Mouse (Mus musculus) ES-E14 (cell line): Measurements from ENCODE around the gene Prr5l. TPM values are rescaled to one million over a fixed set of nuclear protein-coding genes. Genes with fewer than 3 reads are reported as not detected.
A peak's percentile ranks its signal among the peaks of the same experiment; 100 is the strongest.

Source experiments
- DNase-seq: peaks from one replicate; pipeline ENCODE4 v3.0.0-alpha.2; 2013; ENCODE audit warnings: low read depth, low spot score
- H3K27ac ChIP-seq: 2 replicates; pipeline ENCODE4 v1.5.1; 2012; ENCODE audit warnings: low read depth, mild to moderate bottlenecking, low read length, moderate library complexity, mixed read lengths; ENCODE audit not compliant: poor library complexity, insufficient read depth, severe bottlenecking
- H3K36me3 ChIP-seq: 2 replicates; pipeline ENCODE4 v1.6.1; 2012; ENCODE audit warnings: mild to moderate bottlenecking, low read length, moderate library complexity, mixed read lengths; ENCODE audit not compliant: control insufficient read depth, poor library complexity, insufficient read depth, severe bottlenecking
- H3K4me1 ChIP-seq, 2 experiments: fragments of 150-350 bp in 1 of 2; sonication (generic) in 1 of 2; 2 replicates each; pipeline ENCODE4 v1.6.1; 2012; ENCODE audit warnings: low read length in 2 of 2, mild to moderate bottlenecking in 1 of 2, mixed read lengths in 1 of 2; ENCODE audit not compliant: control insufficient read depth in 2 of 2, insufficient read depth in 2 of 2, poor library complexity in 1 of 2
- H3K4me3 ChIP-seq, 2 experiments: fragments of 150-350 bp in 1 of 2; sonication (generic) in 1 of 2; 2 replicates each; pipeline ENCODE4 v1.5.1; 2012; ENCODE audit warnings: low read length in 2 of 2, low read depth in 1 of 2, mild to moderate bottlenecking in 1 of 2, mixed read lengths in 1 of 2; ENCODE audit not compliant: insufficient read depth in 1 of 2, poor library complexity in 1 of 2, severe bottlenecking in 1 of 2
- H3K9ac ChIP-seq: 2 replicates; pipeline ENCODE4 v1.6.1; 2012; ENCODE audit warnings: low read depth, mild to moderate bottlenecking, low read length, mixed read lengths; ENCODE audit not compliant: poor library complexity, insufficient read depth, severe bottlenecking
- H3K9me3 ChIP-seq: fragments of 150-350 bp; sonication (generic); 2 replicates; pipeline ENCODE4 v1.6.1; 2012; ENCODE audit warnings: low read depth, mild to moderate bottlenecking, low read length; ENCODE audit not compliant: control insufficient read depth, insufficient read depth
- CHD2 ChIP-seq: IDR thresholded peaks from 2 replicates; pipeline ENCODE4 v1.6.1; 2014; ENCODE audit warnings: mild to moderate bottlenecking, low read depth, low read length, inconsistent platforms
- HCFC1 ChIP-seq: IDR thresholded peaks from 2 replicates; pipeline ENCODE4 v1.6.1; 2012; ENCODE audit warnings: low read length, inconsistent platforms, borderline replicate concordance; ENCODE audit not compliant: insufficient read depth
- MAFK ChIP-seq: IDR thresholded peaks from 2 replicates; pipeline ENCODE4 v1.6.1; 2014; ENCODE audit warnings: mild to moderate bottlenecking, low read depth, low read length, inconsistent platforms; ENCODE audit not compliant: insufficient read depth
- ZC3H11A ChIP-seq: IDR thresholded peaks from 2 replicates; pipeline ENCODE4 v1.6.1; 2012; ENCODE audit warnings: low read depth, mild to moderate bottlenecking, inconsistent platforms, low read length, borderline replicate concordance
- ZNF384 ChIP-seq: IDR thresholded peaks from 2 replicates; pipeline ENCODE4 v1.6.1; 2012; ENCODE audit warnings: low read depth, low read length, inconsistent platforms
- in situ Hi-C, 2 experiments: fragments of 600-800 bp; cut with MboI; formaldehyde crosslinking; loops; one replicate each; pipeline ENCODE4 v1.15.1; 2025; ENCODE audit warnings: low sequenced_read_pairs in 2 of 2, inconsistent platforms in 1 of 2; ENCODE audit not compliant: unreplicated experiment in 2 of 2
- total RNA-seq: library from RNA; depleted of rRNA; stranded (reverse); fragments of 300-350 nt; gene quantifications from 2 replicates; pipeline ENCODE4 v1.2.3, GENCODE M21; 2012

Gene Prr5l
- total RNA-seq, 1 experiment, result 4.5 TPM

DNA sequence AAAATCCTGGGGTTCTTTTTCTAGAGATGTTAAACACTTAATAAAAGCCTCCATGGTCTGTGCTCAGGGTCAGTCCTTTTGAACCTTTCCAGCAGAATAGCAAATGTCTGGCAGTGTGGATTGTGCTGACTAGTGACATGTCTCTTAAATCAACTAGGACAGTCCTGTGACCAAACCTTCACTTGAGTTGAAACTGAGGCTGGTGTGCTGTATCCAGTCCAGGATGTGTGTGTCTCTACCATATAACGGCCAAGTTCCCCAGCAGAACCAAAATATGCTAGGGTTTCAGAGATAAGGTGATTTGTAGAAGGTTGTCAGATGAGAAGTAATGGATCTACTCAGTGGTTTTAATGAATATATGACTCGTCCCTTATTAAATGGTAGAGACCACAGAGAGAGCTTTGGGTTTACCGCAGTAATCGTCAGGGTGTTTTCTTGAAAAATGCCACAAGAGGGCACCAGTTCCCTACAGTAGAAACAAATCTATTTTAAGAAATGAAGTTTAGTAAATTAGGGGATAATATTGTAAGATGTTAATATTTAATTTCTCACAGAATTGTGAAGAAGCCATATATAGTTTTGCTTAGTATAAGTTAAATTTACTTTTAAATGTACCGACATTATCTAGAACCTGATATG, 189.1 kb downstream of the Prr5l start:
- H3K4me3 ChIP-seq, result no peak overlapping the region
- H3K36me3 ChIP-seq, result peaks cover 22% of the 10 kb centered on the region
- no peaks in the 10 kb centered on the region for H3K4me1 ChIP-seq
- H3K9me3 ChIP-seq, result no peaks in the 10 kb centered on the region
- DNase-seq, result no peak
- TF ChIP-seq ZC3H11A (peak; percentile 58; the same call in 1 of the 2 replicates), HCFC1 (no peak)
- H3K9ac ChIP-seq, result no peak overlapping the region
- in situ Hi-C loops, result no loop called here
- H3K27ac ChIP-seq, result no peak overlapping the region

DNA sequence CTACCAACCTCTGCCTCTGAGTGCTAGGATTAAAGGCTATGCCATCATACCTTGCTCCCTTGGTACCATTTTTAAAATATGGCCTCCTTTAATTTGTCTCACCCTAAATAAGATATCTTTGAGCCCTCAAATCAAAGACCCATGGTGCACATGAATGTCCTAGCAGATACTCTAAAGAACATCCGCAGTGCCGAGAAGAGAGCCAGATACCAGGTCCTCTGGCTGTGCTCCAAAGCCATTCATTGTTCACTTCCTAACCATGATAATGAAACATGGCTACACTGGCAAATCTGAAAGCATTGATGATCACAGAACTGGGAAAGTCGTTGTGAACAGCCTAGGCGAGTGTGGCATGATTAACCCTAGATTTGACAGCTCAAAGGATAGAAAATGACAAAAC, 189.8 kb downstream of the Prr5l start:
- TF ChIP-seq ZNF384, result no peak
- no peak for TF ChIP-seq ZC3H11A
- no peak for TF ChIP-seq MAFK
- TF ChIP-seq CHD2, result no peak
- TF ChIP-seq HCFC1, result no peak
- in situ Hi-C loops, result no loop called here
- Histone ChIP-seq H3K4me3 (no peak overlapping the region), H3K9ac (no peak overlapping the region), H3K9me3 (no peaks in the 10 kb centered on the region), H3K27ac (no peak overlapping the region), H3K36me3 (peaks cover 20% of the 10 kb centered on the region), H3K4me1 (no peaks in the 10 kb centered on the region)
- DNase-seq, result no peak

DNA sequence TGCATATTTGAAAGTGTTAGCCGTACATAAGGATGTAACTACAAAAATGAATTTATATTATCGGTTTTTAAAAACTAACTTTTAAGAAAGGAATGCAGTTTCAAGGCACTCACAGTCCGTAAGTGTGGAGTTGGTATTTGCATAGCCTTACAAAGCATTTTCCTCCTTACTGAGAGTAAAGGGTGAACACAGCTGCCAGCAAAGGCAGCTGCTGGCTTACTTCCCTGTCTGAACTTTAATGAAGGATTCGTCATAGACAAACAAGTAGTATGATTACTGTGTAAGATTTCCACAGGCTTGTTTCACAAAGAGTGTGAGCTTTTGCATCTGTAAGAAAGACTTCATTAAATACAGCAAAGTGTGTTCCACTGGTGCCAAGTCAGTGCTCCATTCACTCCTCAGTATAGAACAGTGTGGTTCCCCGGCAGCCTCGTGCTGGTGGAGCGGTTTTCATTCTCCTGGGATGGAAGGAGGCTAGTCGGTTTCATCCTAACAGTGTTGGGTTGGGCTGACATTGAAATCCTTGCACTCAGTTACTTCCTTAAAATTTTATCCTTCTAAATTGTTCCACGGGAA, 192.5 kb downstream of the Prr5l start:
- Histone ChIP-seq H3K27ac (no peak overlapping the region), H3K4me3 (no peak overlapping the region), H3K9me3 (no peaks in the 10 kb centered on the region), H3K9ac (no peak overlapping the region), H3K4me1 (no peaks in the 10 kb centered on the region), H3K36me3 (peaks cover 9% of the 10 kb centered on the region)
- no peak for DNase-seq
- TF ChIP-seq MAFK (no peak), HCFC1 (no peak), CHD2 (no peak), ZNF384 (no peak), ZC3H11A (no peak)
- in situ Hi-C loops, result no loop called here

DNA sequence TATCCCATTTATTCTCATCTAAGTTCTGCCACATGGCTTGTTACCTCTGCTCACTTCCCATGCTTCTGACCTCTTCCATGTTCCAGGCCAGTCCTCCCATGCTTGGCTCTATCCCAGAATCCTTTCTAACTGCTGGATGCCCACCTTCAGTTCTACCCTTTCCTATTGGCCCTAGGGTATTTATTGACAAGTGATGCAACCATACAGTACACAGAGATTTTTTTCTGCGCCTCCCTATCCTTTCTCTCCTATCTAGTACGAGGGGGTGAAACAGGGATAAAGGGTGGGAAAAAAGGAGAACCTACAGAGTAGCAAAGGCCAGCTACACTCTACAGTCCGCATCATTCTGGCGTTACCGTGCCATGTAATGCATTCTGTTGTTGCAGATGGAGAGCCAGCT, 194.8 kb downstream of the Prr5l start:
- H3K4me3 ChIP-seq, result no peak overlapping the region
- H3K9me3 ChIP-seq, result no peaks in the 10 kb centered on the region
- TF ChIP-seq ZNF384 (no peak), ZC3H11A (no peak), HCFC1 (no peak), MAFK (no peak), CHD2 (no peak)
- peaks cover 9% of the 10 kb centered on the region for H3K36me3 ChIP-seq
- no peaks in the 10 kb centered on the region for H3K4me1 ChIP-seq
- no peak overlapping the region for H3K9ac ChIP-seq
- in situ Hi-C loops, result no loop called here
- H3K27ac ChIP-seq, result no peak overlapping the region
- DNase-seq, result no peak

DNA sequence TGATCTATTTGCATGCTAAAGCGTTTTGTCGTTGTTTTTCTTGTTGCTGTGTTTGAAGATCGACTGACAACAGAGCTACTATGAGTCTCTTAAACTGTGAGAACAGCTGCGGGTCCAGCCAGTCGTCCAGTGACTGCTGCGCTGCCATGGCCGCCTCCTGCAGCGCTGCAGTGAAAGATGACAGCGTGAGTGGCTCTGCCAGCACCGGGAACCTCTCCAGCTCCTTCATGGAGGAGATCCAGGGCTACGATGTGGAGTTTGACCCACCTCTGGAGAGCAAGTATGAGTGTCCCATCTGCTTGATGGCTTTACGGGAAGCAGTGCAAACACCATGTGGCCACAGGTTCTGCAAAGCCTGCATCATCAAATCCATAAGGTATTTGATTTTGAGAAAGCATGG, 198.4 kb downstream of the Prr5l start:
- Histone ChIP-seq H3K9me3 (no peaks in the 10 kb centered on the region), H3K36me3 (peaks cover 8% of the 10 kb centered on the region; the same call in 1 of the 2 replicates), H3K27ac (no peak overlapping the region), H3K4me3 (no peak overlapping the region), H3K9ac (no peak overlapping the region), H3K4me1 (no peaks in the 10 kb centered on the region)
- in situ Hi-C loops, result no loop called here
- no peak for TF ChIP-seq CHD2
- no peak for TF ChIP-seq ZC3H11A
- no peak for TF ChIP-seq MAFK
- no peak for TF ChIP-seq HCFC1
- no peak for TF ChIP-seq ZNF384
- DNase-seq, result no peak
